Mouse (Mus musculus) erythroblast, embryonic 14.5 days (primary cell): ENCODE data around the gene Eri3. TPM values are rescaled to one million over a fixed set of nuclear protein-coding genes. Genes with fewer than 3 reads are reported as not detected.

Experiments used
- H3K27me3 ChIP-seq: 2 replicates; pipeline ENCODE4 v1.6.1; 2012; ENCODE audit warnings: inconsistent platforms; ENCODE audit not compliant: control insufficient read depth
- H3K36me3 ChIP-seq: 2 replicates; pipeline ENCODE4 v1.6.1; 2012; ENCODE audit warnings: mild to moderate bottlenecking, inconsistent platforms; ENCODE audit not compliant: control insufficient read depth
- H3K4me1 ChIP-seq: 2 replicates; pipeline ENCODE4 v1.6.1; 2012; ENCODE audit warnings: inconsistent platforms; ENCODE audit not compliant: control insufficient read depth
- H3K4me3 ChIP-seq: replicated peaks from 2 replicates; pipeline ENCODE3; 2012; ENCODE audit warnings: moderate library complexity, mild to moderate bottlenecking, inconsistent platforms
- H3K9me3 ChIP-seq: 2 replicates; pipeline ENCODE4 v1.6.1; 2012; ENCODE audit warnings: low read length, inconsistent platforms, mixed read lengths; ENCODE audit not compliant: control insufficient read depth
- GATA1 ChIP-seq: IDR thresholded peaks from 2 replicates; pipeline ENCODE4 v1.6.1; 2012; ENCODE audit warnings: low read length, inconsistent platforms, mixed read lengths
- TAL1 ChIP-seq: IDR thresholded peaks from 3 replicates; pipeline ENCODE4 v1.6.1; 2012; ENCODE audit warnings: low read length, inconsistent platforms, mixed read lengths
- polyA plus RNA-seq: library from polyadenylated mRNA; stranded (reverse); fragments of >175 nt; gene quantifications from 2 replicates; pipeline ENCODE4 v1.2.3, GENCODE M21; 2012

Gene Eri3
- polyA plus RNA-seq, 1 experiment: 18.1 TPM

DNA sequence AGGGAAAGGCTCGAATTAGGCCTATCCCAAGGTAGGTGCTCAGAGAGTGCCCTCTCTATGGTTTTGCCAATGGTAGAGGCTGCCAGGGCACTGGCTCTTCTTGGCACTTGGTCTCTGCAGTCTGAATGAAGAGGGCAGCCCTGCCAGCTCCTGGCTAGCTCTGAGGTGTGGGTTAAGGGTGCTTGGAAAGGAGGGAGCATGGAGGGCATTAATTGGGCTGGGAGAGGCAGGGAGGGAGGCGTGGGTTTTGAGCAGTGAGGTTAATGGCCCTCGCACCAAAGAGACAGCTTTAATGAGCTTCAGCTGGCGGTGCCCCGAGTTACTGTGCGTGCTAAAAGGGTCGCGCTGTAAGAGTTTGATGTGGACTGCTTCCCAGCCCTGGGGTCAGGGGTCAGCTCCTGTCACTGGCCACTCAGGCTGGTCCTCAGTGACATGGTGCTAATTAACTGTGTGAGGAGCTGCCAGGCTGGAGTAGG lies 101.5 kb downstream of the Eri3 start:
- no peaks in the 10 kb centered on the region for H3K27me3 ChIP-seq

DNA sequence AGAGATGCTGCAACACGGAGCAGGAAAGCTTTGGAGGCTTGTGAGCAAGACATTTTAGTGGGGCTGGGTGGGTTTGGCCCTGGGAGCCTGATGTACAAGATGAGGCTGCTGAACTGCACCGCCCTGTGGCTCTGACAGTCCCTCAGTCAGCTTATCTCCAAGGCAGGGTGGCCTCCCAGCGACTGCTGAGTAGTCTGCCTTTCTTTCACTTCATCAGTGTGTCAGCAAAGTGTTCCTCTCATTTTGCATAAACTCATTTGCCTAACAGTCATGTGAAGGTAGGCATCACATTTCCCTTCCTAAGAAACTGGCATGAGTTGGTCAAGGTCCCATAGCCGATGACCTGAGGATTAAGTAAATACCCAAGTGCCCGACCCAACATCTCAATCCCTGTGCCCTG lies 102.6 kb downstream of the Eri3 start:
- Histone ChIP-seq H3K4me3 (no peak overlapping the region), H3K27me3 (no peaks in the 10 kb centered on the region), H3K4me1 (peaks cover 13% of the 10 kb centered on the region), H3K36me3 (peaks cover 23% of the 10 kb centered on the region), H3K9me3 (no peaks in the 10 kb centered on the region)
- no peak for TF ChIP-seq GATA1
- TF ChIP-seq TAL1: no peak

More for the DNA sequence above, 101.5 kb downstream of the Eri3 start:
- TF ChIP-seq GATA1: no peak
- TF ChIP-seq TAL1: no peak
- Histone ChIP-seq H3K4me1 (peaks cover 14% of the 10 kb centered on the region), H3K36me3 (peaks cover 27% of the 10 kb centered on the region), H3K9me3 (no peaks in the 10 kb centered on the region), H3K4me3 (no peak overlapping the region)

DNA sequence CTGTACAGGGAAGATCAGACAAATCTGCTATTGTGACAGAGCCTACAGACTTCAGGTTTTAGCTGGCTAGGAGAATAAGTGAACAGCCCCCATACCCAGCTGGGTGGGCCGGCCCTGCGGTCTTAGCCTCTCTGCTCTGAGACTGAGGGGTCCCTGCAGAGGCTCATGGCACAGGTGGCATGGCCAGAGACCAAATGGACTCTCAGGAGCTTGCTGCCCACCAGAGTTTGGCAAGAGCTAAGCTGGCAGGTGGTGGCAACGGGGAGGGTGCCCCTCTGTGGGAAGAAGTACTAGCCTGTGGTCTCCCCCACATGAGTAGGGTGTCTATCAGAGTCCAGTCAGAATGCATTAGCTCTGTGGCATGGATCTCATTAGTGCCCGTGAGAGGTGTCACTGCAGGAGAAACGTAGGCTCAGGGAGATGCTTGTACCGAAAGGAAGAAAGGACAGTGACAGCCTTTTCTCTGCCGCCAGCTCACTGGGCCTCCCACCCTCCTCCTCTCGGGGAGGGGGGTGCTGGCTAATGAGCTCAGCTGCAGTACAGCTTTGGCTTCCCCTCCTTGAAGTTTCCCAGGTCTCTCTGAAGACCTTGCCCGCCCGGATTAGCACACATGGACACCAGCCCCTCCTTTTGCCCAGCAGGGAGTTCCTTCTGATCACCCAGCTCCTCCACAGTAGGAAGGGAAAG lies 104.0 kb downstream of the Eri3 start:
- peaks cover 13% of the 10 kb centered on the region for H3K4me1 ChIP-seq
- H3K27me3 ChIP-seq: no peaks in the 10 kb centered on the region
- peaks cover 13% of the 10 kb centered on the region for H3K36me3 ChIP-seq
- TF ChIP-seq GATA1 (no peak), TAL1 (no peak)
- no peak overlapping the region for H3K4me3 ChIP-seq
- H3K9me3 ChIP-seq: no peaks in the 10 kb centered on the region

DNA sequence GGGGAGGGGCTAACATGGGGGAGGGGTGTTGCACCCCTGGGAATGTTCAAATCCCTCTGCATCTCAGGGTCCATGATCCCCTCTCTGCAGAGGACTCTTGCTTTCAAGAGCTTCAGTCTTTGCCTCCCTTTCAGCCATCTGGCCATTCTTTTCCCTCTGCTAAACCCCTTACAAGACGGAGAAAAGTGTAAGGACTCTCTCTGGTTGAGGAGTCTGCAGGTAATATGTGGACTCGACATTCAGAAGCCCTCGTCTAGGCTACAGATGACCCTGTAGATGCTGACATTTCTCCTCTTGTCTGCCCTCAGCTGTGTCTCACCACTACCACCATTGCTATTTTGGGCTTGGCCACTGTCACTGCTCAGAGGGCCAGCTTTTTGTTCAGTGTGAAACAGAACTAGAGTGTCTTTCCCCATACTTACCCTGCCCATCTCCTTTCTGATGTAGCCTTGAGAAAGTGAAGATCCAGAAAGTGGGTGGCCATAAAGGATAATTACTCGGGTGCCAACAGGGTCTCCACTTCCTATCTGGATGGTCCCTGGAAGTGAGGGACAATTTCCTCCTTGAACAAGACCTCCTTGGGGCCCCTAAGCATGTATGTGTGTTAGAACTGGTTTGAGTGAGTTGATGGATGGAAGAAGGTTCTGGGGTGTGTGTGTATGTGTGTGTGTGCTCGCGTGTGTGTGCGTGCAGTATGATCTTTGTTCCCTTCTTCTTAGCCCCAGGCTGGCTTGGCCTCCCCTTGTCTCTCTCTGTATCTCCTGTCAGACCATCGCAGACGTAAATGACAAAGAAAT lies 104.7 kb downstream of the Eri3 start:
- no peak overlapping the region for H3K4me3 ChIP-seq
- H3K36me3 ChIP-seq: peaks cover 8% of the 10 kb centered on the region
- peaks cover 13% of the 10 kb centered on the region for H3K4me1 ChIP-seq
- no peaks in the 10 kb centered on the region for H3K9me3 ChIP-seq
- no peaks in the 10 kb centered on the region for H3K27me3 ChIP-seq
- TF ChIP-seq GATA1 (no peak), TAL1 (no peak)

DNA sequence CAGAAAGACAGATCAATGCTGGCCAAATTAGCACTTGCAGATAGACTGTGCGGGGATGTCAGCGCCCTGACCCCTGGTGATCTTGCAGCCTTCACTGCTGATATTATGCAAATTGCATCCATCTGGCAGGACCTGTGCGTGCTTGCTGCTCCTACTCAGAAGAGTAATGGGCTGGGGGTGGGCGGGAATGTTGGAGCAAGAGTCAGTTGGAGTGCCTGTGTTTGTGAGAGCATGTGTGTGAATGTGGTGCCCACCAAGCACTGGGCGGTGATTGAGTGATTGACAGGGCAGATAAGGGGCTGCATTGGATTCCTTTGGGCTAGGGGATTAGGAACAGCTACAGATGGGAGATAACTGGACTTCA lies 105.3 kb downstream of the Eri3 start:
- Histone ChIP-seq H3K4me1 (peaks cover 13% of the 10 kb centered on the region), H3K27me3 (no peaks in the 10 kb centered on the region), H3K36me3 (peaks cover 2% of the 10 kb centered on the region), H3K4me3 (no peak overlapping the region), H3K9me3 (no peaks in the 10 kb centered on the region)
- TF ChIP-seq GATA1 (0 out of 2 replicates have a peak, but pooled peaks have one; percentile 27), TAL1 (no peak)

DNA sequence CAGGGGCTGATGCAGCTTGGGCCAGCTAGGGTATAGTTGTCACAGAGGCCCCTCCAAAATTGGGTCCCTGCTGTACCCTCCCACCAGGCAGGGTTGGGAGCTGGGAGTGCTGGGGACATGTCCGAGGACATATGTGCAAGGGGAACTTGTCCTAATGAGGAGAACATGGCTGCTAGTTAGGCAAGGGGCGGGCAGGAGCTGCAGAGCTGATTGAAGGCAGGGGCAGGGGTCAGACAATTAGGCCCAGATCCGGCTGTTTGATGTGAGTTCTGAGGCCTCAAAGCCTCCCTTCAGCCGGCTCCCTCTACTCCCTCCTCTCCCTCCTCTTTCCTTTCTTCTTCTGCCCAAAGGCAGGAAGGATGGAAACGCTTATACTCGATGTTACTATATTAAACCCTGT lies 106.8 kb downstream of the Eri3 start:
- H3K36me3 ChIP-seq: no peaks in the 10 kb centered on the region; the same call in 1 of the 2 replicates
- TF ChIP-seq TAL1 (no peak), GATA1 (no peak)
- no peaks in the 10 kb centered on the region for H3K27me3 ChIP-seq
- no peaks in the 10 kb centered on the region for H3K9me3 ChIP-seq
- peaks cover 10% of the 10 kb centered on the region for H3K4me1 ChIP-seq
- H3K4me3 ChIP-seq: no peak overlapping the region

DNA sequence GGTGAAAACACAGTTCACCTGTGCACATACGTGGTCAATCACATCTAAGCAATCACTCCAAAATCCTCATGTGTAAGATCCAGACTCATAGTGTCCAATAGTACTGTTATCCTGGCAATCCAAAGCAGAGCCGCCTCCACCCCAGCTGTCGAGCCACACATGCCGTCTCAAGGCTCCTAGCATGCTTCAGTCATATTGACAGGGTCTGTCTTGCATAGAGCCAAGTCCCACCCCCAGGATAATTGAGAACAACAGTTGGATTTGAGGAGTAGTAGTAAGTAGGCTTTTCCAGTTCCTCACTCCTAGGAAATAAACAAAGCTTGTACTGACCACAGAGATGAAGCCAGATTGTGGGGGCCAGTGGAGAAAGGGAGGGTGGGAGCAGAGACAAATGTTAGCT lies 107.5 kb downstream of the Eri3 start:
- Histone ChIP-seq H3K4me1 (peaks cover 3% of the 10 kb centered on the region), H3K9me3 (no peaks in the 10 kb centered on the region), H3K27me3 (no peaks in the 10 kb centered on the region), H3K36me3 (no peaks in the 10 kb centered on the region; the same call in 1 of the 2 replicates), H3K4me3 (no peak overlapping the region)
- TF ChIP-seq TAL1 (no peak), GATA1 (no peak)

DNA sequence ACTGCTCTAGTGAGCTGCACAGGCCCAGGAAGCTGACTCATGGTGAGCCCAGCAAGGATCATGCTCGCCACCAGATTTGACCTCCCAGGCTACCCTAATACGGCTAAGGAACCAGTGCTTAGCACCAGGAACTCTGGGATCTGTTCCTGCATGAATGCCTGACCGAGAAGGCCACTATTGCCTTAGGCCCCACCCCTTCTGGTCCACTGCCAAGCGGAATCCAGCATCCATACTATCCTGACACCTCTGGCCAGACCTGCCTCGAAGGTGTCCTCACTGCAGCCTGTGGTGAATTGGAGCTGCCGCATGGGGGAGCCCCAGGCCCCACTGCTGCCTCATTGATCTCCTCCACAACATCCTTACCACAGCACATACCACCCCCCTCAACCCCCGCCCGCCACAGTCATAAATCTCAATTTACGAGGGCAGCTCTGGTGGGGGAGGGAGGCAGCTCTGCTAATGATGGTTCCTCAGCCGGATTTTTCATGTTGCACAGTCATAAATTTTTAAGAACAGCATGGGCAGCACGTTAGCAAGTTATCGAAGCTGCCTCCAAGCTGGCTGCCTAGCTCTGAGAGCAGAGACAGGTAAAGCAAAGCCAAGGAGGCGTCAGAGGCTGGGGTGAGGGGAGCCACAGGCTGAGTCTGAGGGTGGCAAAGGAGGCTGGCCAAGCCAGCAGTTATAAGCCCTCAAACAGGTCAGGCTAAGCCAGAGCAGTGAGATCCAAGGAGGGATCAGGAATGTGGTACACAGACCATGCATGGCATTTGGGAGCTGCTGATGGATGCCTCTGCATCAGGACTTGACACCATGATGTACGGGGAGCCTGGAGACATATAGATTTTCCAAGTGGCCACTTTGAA lies 108.6 kb downstream of the Eri3 start:
- no peaks in the 10 kb centered on the region for H3K4me1 ChIP-seq
- H3K27me3 ChIP-seq: no peaks in the 10 kb centered on the region
- no peaks in the 10 kb centered on the region; the same call in 1 of the 2 replicates for H3K36me3 ChIP-seq
- no peak for TF ChIP-seq GATA1
- no peak for TF ChIP-seq TAL1
- no peaks in the 10 kb centered on the region for H3K9me3 ChIP-seq
- H3K4me3 ChIP-seq: no peak overlapping the region

DNA sequence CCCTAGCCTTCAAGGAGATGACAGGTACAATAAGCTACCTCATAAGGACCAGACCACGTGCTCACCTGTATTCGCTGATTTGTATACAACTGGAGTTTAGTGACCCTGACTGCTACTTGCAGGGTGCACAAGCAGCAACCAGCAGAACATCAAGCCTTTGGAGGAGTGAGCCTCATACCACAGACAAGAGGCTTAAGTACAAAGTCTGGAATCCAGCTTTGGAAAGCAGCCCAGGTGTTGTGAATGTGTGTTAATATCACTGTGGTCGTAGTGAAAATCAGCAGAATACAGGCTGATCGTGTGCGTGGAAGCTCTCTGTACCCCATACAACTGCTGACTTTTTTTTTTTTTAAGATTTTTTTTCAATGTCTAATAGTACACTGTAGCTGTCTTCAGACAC lies 109.8 kb downstream of the Eri3 start:
- Histone ChIP-seq H3K27me3 (no peaks in the 10 kb centered on the region), H3K4me3 (no peak overlapping the region), H3K4me1 (no peaks in the 10 kb centered on the region), H3K9me3 (no peaks in the 10 kb centered on the region), H3K36me3 (no peaks in the 10 kb centered on the region; the same call in 1 of the 2 replicates)
- TF ChIP-seq GATA1: no peak
